Mouse (Mus musculus) left cerebral cortex, postnatal 36 days (tissue): ENCODE data around the gene Prrc2c. TPM values are rescaled to one million over a fixed set of nuclear protein-coding genes. Genes with fewer than 3 reads are reported as not detected.
"Not testable (repeated sequence)": the region's sequence is repeated elsewhere in the genome, so short reads cannot be mapped to it uniquely, and the experiment has no call there.

Experiments
- DNase-seq, 2 experiments: peaks; one replicate each; pipeline ENCODE4 v3.0.0; 2021 to 2022; ENCODE audit warnings: low spot score in 2 of 2, mixed read lengths in 1 of 2
- intact Hi-C: fragments of 180-260 bp; cut with DNase I; formaldehyde crosslinking; loops from one replicate; pipeline ENCODE4 v1.15.1; 2025
- total RNA-seq, 2 experiments: library from RNA; stranded (reverse); gene quantifications; 2 replicates each; pipeline ENCODE4 v1.2.3; 2021

Prrc2c gene
- total RNA-seq = 100 to 1,000 TPM; 174 to 236 TPM

DNA sequence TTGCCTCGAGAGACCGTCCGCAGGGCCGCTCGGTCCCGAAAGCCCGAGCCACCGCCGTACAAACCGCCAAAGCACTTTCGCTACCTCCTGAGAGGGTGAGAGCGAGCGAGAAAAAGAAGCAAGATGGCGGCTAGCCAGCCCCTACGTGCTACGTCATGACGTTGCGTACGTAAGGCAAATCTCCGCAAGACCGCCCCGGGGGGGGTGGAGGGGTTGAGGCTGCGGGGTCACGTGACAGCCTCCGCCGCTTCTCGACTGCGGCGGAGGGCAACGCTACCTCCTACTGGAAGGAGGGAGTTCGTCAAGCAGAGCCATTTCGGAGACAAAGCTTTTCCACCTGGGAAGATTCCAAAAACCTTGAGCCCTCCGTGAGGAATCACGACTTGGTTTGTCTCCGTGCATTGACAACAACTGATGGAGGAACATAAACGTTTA is at the start of gene Prrc2c:
Gene Prrc2c (minus strand): TSS at position 156 of the 435 bp plus-strand sequence.
- peak; percentile 98 to 99 for DNase-seq
- intact Hi-C loops = no loop called here

DNA sequence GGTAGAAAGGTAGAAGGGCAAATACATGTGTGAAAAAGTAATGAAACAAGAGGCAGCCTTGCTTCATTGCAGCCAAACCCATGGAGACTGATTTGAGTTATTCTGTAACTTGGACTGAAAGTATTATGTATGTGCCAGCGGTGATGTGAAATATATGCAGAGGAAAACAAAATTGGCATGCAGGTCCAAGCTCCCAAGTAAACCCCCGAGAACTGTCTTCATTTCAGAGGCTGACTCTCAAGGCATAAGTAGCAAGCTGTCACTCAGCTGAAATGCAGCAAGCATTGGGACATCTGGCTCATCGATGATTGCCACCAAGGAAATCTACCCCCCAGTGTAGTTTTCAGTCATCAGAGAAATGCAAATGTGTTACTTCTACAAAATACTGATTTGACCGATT is 44.9 kb upstream of the Prrc2c start:
- DNase-seq = no peak
- intact Hi-C loops = no loop called here

DNA sequence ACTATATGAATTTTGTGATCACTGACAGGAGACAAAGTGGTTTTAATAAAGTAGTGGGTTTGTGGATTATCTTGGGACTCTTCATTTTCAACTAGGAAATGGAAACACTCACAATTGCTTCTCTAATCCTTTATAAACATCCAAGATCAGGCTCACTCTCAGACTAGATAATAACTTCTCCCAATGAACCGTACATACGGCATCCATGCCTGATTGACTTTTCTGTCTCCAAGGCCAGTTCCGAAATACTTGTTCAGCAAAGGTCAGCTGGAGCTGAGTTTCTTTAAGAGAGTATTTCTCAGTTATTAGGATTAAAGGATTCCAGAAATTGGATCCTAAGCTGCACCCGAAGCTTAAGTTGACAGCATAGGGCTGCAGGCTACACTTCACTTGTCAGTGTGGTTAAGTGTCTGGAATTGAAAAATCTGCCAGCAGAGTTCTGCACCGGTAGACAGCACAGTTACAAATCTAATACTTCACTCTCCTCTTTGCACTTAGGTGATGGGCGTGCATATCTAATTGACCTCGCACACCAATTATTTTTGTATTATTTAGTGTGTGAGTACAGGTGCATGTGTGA is 43.4 kb upstream of the Prrc2c start:
- intact Hi-C loops = no loop called here
- no peak for DNase-seq

DNA sequence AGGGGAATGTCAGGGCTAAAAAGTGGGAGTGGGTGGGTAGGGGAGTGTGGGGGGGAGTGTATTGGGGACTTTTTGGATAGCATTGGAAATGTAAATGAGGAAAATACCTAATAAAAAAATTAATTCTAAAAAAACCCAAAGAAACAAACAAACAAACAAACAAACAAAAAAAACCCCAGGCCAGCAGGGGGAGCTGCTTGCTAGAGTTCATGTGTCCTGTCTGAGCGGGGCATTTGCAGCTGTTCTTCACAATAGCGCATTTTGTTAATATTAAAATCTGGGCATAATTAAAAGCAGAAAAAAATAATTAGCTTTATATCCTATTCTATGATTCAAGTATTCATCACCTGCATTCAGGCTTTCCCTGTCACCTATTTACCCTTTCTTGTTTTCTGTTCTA is 40.7 kb upstream of the Prrc2c start:
- intact Hi-C loops, DNase-seq: not testable (repeated sequence)

DNA sequence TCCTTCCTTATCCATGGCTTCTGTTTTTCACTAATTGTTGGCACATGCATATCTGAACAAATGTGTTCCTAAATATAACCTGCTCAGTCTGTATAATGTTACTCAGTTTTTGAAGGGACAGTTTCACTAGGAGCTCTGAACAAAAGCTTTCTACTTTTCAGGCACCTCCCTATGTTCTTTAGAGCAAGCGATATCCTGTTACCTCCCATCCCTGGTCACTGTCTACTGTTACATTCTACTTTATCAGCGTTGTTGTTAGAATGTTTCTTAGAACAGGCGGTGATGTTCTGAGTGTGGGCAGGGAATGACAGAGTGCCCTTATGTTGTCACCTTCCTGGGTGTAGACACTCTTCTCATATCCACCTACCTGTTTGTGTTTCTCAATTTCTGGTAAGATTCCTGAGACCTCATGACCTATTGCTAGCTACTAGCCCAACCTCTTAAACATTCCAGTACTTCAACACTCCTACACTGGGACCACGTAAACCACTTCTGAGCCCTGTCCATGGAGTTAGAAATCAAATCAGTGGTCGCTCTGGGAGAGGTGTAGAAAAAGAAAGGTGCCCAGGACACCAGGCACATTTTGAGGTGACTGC is 37.7 kb upstream of the Prrc2c start:
- intact Hi-C loops = no loop called here
- no peak for DNase-seq

DNA sequence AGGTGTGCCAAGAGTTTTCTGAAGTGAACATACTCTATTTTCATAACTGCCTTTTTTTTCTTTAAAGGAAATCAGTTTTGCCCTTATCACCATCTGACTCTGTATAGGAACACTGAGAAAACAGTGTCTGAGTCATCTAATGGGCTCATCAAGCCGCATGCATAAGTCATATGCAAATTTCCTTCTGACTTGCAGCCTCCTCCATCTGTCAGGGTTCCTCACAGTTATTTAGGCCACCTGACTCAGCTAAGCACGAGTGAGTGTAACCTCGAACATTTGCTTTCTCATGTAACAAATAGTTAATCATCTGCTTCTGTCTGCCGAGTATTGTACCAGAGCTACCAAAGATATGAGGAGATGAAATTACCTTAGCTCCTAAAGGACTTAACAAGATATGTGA is 33.3 kb upstream of the Prrc2c start:
- intact Hi-C loops = no loop called here
- DNase-seq = peak in 1 of 2 experiments; percentile 8

DNA sequence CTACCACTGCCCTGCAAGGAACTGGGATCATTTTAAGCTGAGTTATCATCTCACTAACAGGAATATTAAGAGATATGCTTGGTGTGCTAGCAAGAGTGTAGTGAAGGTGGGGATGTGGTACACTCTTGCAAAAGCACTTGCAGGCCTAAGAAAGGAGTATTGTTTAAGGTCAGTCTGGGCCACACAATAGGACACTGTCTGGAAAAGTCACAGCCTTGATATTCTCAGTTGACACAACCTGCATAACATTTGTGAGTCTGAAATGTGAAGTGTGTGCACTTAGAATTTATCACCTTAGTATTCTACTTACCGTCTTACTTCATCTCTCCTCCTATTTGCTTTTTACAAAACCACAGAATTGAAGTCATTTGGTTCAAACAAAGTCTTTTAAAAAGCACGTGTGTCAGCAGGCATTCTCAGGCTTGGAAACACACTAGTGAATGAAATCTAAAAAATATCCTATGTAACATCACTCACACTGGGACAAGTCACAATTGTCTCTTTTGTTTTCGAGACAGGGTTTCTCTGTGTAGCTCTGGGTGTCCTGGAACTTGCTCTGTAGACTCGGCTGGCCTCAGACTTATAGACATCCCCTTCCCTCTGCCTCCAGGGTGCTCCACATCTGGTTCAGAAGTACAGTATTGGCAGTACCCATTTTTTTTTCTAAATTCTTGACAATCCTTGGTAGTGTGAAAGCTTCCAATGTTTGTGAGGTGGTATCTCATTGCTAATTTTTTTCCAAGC is 31.4 kb upstream of the Prrc2c start:
- DNase-seq = no peak
- intact Hi-C loops = no loop called here

DNA sequence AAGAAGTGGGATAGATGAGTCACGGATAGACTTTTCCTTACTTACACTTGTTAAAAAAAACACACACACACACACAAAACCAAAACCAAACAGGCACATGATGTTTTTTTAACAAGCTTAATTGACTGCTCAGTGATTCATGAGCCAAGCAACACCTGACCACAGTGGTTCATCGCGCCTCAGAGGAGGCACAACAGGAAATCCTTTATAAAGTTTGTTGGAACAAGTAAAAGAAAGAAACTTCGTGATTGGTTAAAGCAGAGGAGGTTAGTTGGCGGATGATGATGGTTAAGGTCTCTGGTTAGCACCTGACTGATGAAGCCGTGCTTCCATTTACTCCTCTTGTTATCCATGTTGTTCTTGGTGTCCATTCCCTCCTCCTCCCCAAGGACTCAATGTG is 11.7 kb upstream of the Prrc2c start:
- no peak for DNase-seq
- intact Hi-C loops = no loop called here

DNA sequence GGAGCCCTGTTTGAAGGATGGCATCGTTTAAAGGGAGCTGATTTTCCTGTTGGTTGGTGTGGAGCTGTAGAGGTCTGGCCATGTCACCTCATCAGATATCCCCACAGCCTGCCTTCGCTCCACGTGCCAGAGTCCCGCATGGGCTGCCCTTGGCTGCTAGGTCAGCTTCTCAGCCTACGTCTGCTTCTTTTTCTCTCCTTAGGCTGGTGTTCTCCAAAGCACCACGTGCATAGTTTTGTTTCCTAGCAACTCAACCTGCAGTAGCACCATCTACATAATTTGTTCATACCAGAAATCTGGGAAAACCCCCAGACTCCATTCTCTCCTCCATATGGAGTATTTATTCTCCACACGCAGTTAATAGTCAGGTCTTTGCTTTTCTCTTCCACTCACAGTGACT is 9.3 kb upstream of the Prrc2c start:
- intact Hi-C loops = no loop called here

DNA sequence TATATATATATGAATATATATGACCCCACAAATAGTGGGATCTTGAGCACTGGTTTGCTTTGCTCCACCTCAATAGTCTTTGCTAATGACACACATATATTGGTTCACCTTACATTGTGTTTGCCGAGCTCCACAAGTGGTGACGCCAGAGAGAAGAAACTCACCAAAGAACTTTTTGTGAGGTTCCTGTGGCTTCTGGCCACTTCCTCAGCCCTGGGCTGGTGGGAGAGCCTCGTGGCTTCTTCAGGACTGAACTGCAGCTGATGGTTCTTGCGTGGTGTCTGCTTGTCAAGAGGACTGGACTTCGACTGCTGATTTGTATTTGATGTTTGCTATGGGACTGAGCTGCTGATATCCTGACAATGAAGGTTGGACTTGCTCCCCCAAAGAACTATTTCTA is 8.4 kb upstream of the Prrc2c start:
- intact Hi-C loops = no loop called here
- no peak for DNase-seq

More for the DNA sequence above, 9.3 kb upstream of the Prrc2c start:
- no peak for DNase-seq

DNA sequence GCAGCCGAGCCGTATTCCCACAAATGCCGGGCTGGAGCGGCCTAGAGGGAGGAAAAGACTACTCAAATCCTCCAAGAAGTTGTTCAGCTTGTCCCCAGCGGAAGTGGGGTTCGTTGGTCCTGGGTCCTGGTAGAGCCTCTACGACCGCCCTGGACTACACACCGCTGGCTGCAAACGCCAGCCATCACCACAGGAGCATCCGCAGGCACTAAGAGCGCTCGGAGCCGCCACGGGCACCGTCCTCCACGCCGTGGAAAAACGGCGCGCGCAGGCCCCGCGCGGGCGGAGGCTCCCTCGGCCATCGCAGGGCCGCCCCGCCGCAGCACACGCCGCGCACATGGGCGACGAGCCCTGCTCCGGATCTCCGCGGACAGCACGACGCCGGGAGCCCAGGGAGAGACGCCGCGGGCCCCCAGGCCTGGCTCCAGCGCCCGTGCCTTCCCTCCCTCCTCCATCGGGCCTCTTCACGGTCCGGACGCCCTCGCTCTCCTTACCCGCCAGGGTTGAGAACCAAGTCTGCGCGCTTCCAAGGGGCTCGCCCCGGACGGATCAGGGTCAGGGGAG is 443 bp downstream of the Prrc2c start:
- no peak for DNase-seq
- intact Hi-C loops = no loop called here

DNA sequence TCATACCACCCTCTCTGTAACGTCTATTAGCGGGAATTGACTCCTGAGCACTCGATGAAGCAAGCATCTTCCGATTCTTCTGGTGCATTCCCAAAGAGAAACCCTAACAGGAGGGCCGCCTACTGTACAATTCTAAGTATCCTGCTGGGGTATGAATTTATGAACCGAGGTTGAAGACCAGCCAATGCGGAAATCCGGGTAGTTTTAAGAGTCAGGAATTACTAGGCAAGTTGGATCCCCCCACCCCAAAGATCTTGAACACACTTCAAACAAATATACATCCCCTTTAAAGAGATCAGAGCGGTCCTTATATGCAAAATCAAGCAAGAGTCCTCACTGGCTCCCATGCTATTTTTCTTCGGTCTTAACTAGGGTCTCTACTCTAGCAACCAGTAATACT is 950 bp downstream of the Prrc2c start:
- intact Hi-C loops = no loop called here
- DNase-seq = peak; percentile 13 to 21

DNA sequence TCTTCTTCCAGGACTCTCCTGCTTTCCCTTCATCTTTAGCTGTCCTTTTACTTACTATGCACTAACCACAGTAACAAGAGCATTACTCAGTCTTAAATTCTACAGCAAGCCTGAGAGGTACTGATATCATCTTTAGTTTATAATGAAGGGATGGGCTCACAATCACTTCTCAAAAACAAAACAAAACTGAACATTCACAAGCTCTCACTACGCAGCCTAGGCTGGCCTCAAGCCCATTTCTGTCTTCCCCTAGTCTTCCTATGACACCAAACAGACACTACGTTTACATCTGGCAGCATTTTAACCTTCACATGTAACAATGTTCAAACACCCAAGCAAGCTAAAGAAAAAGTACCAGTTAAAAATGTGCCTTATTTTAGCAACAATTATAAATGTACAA is 1.9 kb downstream of the Prrc2c start:
- DNase-seq = no peak
- intact Hi-C loops = no loop called here

DNA sequence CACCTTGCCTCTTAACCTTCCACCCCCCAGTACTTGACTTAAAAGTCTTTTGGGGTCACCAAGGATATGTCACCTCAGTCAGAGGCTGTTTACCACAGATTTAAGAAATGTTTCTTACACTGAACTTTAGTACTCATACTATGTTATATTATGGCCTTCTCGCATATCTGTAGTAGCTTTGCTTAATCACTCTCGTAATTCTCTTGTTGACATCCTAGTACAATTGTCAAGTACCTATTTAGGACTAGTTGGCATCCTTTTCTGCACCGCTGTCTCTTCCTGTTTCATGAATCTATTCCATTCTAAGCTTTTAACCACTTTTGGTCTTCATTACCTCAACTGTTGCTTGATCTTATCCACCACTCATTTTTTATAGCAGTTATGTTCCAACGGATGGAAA is 5.3 kb downstream of the Prrc2c start:
- intact Hi-C loops = no loop called here

DNA sequence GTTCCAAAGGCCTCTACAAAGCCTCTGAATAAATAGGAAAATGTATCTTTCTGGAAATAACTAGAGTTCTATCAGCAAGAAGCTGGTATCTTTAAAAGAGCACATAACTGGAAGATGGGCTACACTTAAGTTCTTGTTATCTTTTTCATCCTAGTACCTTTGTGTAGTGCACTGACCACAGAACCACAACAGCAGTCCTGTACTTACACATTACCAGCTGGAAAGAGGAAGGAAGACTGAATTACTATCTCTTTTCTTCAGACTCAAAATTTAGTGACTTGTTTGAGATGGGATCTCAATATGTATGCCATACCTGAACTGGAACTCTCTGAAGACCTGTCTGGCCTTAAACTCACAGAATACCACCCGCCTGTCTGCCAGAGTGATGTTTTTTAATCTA is 6.1 kb downstream of the Prrc2c start:
- intact Hi-C loops = no loop called here
- no peak for DNase-seq

More for the DNA sequence above, 5.3 kb downstream of the Prrc2c start:
- no peak for DNase-seq

DNA sequence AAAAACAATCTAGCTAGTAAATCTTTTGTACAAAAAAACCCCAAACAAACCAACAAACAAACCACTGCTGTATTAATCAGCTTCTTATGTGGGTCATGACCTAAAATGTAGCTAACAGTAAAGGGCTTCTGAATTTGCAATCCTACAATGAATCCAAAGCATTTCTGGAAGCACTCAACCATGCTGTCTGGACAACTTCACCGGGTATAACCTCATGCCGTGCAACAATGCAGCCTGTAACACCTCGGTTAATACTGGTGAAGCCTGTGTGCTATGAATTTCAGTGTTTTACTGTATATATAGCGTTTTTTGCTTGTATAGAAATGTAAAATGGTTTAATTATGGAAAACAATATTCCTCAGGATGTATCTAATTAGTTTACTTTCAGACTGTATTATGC is 8.3 kb downstream of the Prrc2c start:
- intact Hi-C loops = no loop called here
- DNase-seq = no peak

DNA sequence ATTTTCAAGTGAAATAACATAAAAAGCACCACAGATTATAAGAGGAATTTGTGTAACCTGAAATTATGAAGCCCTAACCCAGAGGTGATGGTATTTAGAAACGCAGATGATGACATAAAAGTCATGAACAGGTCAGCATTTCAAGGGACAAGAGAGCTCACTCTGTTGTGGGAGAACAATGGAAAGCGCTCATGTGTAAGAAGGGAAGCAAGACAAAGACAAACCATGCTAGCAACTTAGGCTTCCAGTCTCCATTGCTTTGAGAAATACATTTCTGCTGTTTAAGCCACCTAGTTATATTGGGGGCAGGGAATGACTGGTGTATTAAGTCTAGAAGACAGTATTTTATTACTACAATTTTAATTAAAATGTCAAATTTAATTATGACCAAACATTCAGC is 10.9 kb downstream of the Prrc2c start:
- intact Hi-C loops = no loop called here
- DNase-seq = no peak

DNA sequence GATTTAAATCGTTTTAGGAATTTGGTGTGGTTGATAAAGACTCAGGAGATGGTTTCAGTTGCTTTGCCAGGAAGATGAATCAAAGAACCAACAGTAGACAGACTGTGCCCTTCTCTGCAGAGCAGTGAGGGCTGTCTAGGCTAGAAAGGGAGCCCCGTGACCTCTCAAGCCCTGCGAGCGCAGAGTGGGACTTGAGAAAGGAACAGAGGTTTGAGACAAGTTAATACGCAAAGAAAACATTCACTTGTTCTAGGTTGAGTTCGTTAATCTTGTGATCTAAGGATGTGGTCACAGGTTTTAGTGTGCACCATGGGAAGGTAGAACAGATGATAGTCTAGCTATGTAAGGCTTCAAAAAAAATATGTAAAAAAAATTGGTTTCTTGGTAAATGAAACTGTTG is 12.4 kb downstream of the Prrc2c start:
- no peak for DNase-seq
- intact Hi-C loops = no loop called here

DNA sequence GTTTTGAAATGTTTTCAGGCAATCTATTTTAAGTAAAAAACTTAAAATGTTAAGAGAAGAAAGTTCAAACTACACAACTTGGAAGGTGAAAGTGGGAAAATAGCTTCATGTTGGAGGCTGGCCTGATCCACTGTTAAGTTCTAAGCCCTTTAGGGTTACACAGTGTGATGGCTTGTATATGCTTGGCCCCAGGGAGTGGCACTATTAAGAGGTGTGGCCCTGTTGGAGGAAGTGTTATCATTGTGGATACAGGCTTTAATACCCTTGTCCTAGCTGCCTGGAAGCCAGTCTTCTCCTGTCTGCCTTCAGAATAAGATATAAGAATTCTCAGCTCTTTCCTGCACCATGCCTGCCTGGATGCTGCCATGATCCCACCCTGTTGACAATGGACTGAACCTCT is 16.7 kb downstream of the Prrc2c start:
- no peak for DNase-seq
- intact Hi-C loops = no loop called here

DNA sequence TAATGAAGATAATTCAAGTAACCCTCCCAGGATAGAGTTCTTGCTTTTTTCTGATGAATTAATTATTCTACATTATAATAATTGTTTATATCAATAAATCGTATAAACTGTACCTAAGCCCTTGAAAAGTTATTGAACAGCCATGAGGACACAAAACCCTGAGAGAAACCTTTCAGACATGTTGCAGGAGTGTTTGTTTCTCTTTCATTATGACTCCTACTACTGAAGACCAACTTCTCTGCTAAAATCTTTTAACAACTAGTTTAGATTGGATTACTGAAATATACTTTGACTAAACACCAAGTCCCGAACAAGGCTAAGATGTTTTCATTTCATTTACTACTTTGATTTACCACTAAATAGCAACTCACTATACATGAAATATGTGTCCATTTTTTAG is 19.7 kb downstream of the Prrc2c start:
- no peak for DNase-seq
- intact Hi-C loops = no loop called here
